Mouse (Mus musculus) bone marrow, adult 2 months (tissue): ENCODE data around the gene Snx32. TPM values are rescaled to one million over a fixed set of nuclear protein-coding genes. Genes with fewer than 3 reads are reported as not detected.

Experiments used
- H3K27ac ChIP-seq: fragments of 200-500 bp; 2 replicates; pipeline ENCODE4 v1.5.1; 2012; ENCODE audit warnings: low read depth, mild to moderate bottlenecking, control low read depth, inconsistent platforms, low read length; ENCODE audit not compliant: control insufficient read depth, poor library complexity, insufficient read depth
- H3K4me1 ChIP-seq: fragments of 200-500 bp; 2 replicates; pipeline ENCODE4 v1.6.1; 2011; ENCODE audit warnings: low read length; ENCODE audit not compliant: control insufficient read depth, insufficient read depth
- H3K4me3 ChIP-seq: fragments of 200-500 bp; replicated peaks from 2 replicates; pipeline ENCODE3; 2011; ENCODE audit warnings: mild to moderate bottlenecking, low read depth, low read length, control low read depth; ENCODE audit not compliant: control insufficient read depth
- CTCF ChIP-seq: fragments of 200-500 bp; IDR thresholded peaks from 2 replicates; pipeline ENCODE4 v1.5.1; 2011; ENCODE audit warnings: low read length, control low read depth; ENCODE audit not compliant: control insufficient read depth, insufficient read depth
- POLR2A ChIP-seq: fragments of 200-500 bp; IDR thresholded peaks from 2 replicates; pipeline ENCODE4 v1.6.1; 2011; ENCODE audit warnings: low read depth, mild to moderate bottlenecking, control low read depth, low read length, borderline replicate concordance; ENCODE audit not compliant: control insufficient read depth
- WGBS: fragments of 180-500 bp; shearing (Covaris S2); methylation state at CpG from one replicate; pipeline ENCODE4 v1.1.7; 2018; 5-methylcytosine and 5-hydroxymethylcytosine counted together
- polyA plus RNA-seq: library from polyadenylated mRNA; stranded (reverse); fragments of >200 nt; gene quantifications from 2 replicates; pipeline ENCODE4 v1.2.4, GENCODE M21; 2011; ENCODE audit warnings: low replicate concordance; ENCODE audit not compliant: missing spikeins, insufficient read depth, insufficient read length

Gene Snx32
- polyA plus RNA-seq, 1 experiment = 32.5 TPM

- Histone ChIP-seq H3K4me3 (no peak within 1 kb of the TSS), H3K4me1 (no peaks in the 10 kb centered on the region), H3K27ac (no peak within 1 kb of the TSS)
- TF ChIP-seq CTCF = no peak
- peak; percentile 33; the same call in 1 of the 2 replicates for TF ChIP-seq POLR2A
- 18% methylated on average over 22 of the region's 22 CpGs for whole genome bisulfite sequencing
Observed at GRCm38 (mm10) chr19:5473720-5474119, 36.6 kb downstream of the Snx32 start, which contains the start of gene Efemp2. TSS of gene Efemp2 (plus strand) at chr19:5473954.

DNA sequence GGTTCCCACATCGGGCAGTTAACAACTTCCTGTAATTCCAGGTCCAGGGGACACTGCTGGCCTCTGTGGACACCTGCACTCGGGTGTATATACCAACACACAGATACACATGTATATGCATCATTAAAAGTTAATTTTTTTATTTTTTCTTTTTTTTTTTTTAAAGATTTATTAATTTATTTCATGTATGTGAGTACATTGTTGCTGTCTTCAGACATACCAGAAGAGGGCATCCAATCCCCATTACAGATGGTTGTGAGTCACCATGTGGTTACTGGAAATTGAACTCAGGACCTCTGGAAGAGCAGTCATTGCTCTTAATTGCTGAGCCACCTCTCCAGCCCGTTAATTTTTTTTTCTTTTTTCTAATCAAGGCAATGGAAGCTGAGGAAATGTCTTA, 37.5 kb downstream of the Snx32 start:
- no peak for TF ChIP-seq POLR2A
- TF ChIP-seq CTCF = no peak
- Histone ChIP-seq H3K4me1 (no peaks in the 10 kb centered on the region), H3K27ac (no peak overlapping the region), H3K4me3 (no peak overlapping the region)
- WGBS = 64% methylated on average over 3 of the region's 3 CpGs

GRCm38 (mm10) chr19:5471846-5472245, 38.5 kb downstream of the Snx32 start:
- WGBS = 66% methylated on average over 5 of the region's 5 CpGs
- TF ChIP-seq POLR2A (no peak), CTCF (no peak)
- no peak overlapping the region for H3K4me3 ChIP-seq

GRCm38 (mm10) chr19:5468374-5468773, 42.0 kb downstream of the Snx32 start, which contains the start of gene Ctsw:
TSS of gene Ctsw (minus strand) at chr19:5468507.
- 13% methylated on average over 5 of the region's 5 CpGs for WGBS
- Histone ChIP-seq H3K27ac (no peak within 1 kb of the TSS), H3K4me3 (no peak within 1 kb of the TSS), H3K4me1 (no peaks in the 10 kb centered on the region)
- TF ChIP-seq CTCF (no peak), POLR2A (no peak)

More at GRCm38 (mm10) chr19:5471846-5472245, 38.5 kb downstream of the Snx32 start:
- Histone ChIP-seq H3K4me1 (no peaks in the 10 kb centered on the region), H3K27ac (no peak overlapping the region)

DNA sequence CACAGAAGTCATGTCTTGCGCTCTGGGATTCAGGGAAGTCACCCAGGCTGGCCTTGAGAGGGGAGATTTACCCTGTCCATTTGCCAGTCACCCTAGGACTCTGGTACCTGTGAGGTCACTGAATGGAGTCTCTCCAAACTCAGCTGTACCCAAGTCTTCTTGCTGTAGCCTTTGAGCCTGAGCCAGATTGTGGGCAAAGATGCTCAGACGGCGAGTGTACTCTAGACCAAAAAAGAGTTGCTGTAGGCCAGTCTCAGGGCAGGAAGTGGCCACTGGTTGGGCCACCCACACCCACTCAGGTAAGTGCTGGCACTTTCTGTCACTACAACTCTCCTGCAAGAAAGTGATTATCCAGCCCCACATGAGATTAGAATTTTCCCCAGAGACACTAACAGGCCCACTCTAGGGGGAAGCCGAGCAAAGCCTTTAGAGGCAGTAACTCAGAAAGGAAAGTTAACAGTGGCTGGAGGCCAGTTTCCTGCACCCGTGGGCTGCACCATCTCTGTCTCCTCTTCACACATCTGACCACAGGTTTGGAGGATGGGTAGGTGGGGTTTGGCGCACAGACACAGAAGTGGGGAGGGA, 43.3 kb downstream of the Snx32 start:
- H3K4me1 ChIP-seq = no peaks in the 10 kb centered on the region
- TF ChIP-seq CTCF = no peak
- no peak for TF ChIP-seq POLR2A
- H3K27ac ChIP-seq = no peak overlapping the region
- 57% methylated on average over 6 of the region's 6 CpGs for WGBS
- no peak overlapping the region for H3K4me3 ChIP-seq

DNA sequence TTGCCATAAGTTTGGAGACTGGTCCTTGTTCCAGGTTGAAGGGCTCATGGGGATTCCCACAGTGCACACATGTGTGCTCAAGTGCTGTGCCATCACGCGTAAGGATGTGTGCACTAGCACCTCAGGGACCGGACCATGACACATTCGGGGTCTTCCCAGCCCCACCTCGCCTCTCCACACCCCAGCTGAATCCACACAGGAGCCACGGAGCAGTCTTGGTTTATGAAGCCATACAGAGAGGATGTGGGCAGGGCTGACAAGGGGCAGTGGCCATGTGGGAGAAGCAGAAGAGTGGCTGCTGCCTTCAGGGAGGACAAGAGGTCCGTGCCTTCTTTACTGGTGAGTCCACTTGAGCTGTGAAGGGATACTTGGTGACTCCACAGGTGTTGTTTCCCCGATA, 45.3 kb downstream of the Snx32 start:
- 89% methylated on average over 8 of the region's 8 CpGs for WGBS
- no peak overlapping the region for H3K4me3 ChIP-seq
- no peaks in the 10 kb centered on the region for H3K4me1 ChIP-seq
- no peak overlapping the region for H3K27ac ChIP-seq
- no peak for TF ChIP-seq POLR2A
- TF ChIP-seq CTCF = no peak

- H3K27ac ChIP-seq = no peak overlapping the region
- peak; percentile 86 for TF ChIP-seq CTCF
- TF ChIP-seq POLR2A = 0 out of 2 replicates have a peak, but pooled peaks have one; percentile 9
- no peaks in the 10 kb centered on the region for H3K4me1 ChIP-seq
- H3K4me3 ChIP-seq = no peak overlapping the region
- WGBS = 68% methylated on average over 15 of the region's 15 CpGs
Observed at GRCm38 (mm10) chr19:5463791-5464562, 46.4 kb downstream of the Snx32 start.

DNA sequence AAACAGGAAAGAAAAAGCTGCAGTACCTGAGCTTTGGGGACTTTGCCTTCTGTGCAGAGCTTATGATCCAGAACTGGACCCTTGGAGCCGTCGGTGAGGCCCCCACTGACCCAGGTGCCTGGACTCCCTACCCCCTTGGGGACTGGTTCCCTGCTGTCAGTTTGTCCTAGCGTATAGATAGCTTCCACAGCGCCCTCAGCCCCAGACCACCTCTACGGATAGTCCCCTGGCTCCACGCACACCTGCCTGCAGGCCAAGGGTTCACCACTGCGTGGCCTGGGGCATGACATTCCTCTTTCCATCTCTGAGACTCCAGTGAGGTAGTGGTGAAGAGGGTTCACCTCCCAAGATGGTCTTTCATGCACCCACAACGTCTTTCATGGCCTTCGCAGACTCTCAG, 47.1 kb downstream of the Snx32 start:
- Histone ChIP-seq H3K27ac (no peak overlapping the region), H3K4me1 (no peaks in the 10 kb centered on the region), H3K4me3 (no peak overlapping the region)
- WGBS = 89% methylated on average over 9 of the region's 9 CpGs
- TF ChIP-seq CTCF (no peak), POLR2A (no peak)
